Mouse (Mus musculus) bone marrow macrophage, adult 2 months (primary cell): ENCODE measurements around the gene E2f8. TPM values are rescaled to one million over a fixed set of nuclear protein-coding genes. Genes with fewer than 3 reads are reported as not detected.

Experiments used
- H3K27ac ChIP-seq: 2 replicates; pipeline ENCODE4 v1.5.1; 2012; ENCODE audit warnings: low read depth, low read length; ENCODE audit not compliant: insufficient read depth
- H3K4me1 ChIP-seq: 2 replicates; pipeline ENCODE4 v1.6.1; 2012; ENCODE audit warnings: low read length; ENCODE audit not compliant: control insufficient read depth, insufficient read depth
- H3K4me3 ChIP-seq: 2 replicates; pipeline ENCODE4 v1.5.1; 2012; ENCODE audit warnings: mild to moderate bottlenecking, low read length, moderate library complexity; ENCODE audit not compliant: insufficient read depth
- CTCF ChIP-seq: IDR thresholded peaks from 2 replicates; pipeline ENCODE4 v1.5.1; 2012; ENCODE audit warnings: low read depth, mild to moderate bottlenecking, low read length, moderate library complexity
- POLR2A ChIP-seq: IDR thresholded peaks from 2 replicates; pipeline ENCODE4 v1.6.1; 2012; ENCODE audit warnings: mild to moderate bottlenecking, low read depth, low read length, borderline replicate concordance
- polyA plus RNA-seq: library from polyadenylated mRNA; stranded (reverse); fragments of >200 nt; gene quantifications from 2 replicates; pipeline ENCODE4 v1.2.4, GENCODE M21; 2012; ENCODE audit not compliant: missing spikeins, insufficient read depth, insufficient read length

The E2f8 gene
- polyA plus RNA-seq, 1 experiment, result 21.1 TPM

DNA sequence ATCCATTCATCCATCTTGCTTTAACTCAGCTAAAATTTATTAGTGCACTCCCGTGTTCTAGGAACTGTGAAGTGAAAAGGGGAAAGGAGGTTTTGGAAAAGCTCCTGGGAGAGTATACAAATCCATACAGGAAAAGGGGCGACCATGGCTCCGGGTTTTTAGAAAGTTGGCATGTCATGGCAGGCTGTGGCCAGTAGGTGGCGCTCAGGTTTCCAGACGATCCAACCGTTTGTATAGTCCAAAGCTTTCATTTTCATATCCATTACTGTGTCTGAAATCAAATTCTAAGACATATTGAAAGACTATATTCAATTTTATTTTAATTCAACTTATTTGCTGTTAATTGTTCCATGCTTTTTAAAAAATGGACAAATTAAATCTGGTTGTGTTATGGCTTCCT, 12.8 kb upstream of the E2f8 start:
- TF ChIP-seq POLR2A, result no peak
- peak; percentile 96 for TF ChIP-seq CTCF
- no peak overlapping the region for H3K4me3 ChIP-seq
- H3K27ac ChIP-seq, result no peak overlapping the region
- H3K4me1 ChIP-seq, result peaks cover 5% of the 10 kb centered on the region; the same call in 1 of the 2 replicates

DNA sequence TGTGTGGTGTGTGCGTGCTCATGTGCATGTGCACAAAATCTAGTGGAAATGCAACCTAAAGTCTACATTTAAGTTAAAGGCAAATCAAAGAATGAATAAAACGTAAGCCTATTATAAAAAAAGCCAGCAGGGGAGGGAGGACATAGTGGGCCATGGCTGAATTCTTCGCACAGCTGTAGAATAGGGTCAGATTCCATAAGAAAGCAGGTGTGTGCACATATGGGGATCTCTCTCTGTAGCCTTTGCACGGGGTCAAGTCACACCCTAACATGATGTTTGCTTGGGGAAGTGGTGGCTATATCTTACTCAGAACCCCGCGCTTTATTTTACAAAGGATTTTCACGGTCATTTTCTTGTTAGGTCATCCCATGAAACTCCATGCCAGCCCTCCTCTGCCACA, 11.7 kb upstream of the E2f8 start:
- H3K4me1 ChIP-seq, result peaks cover 8% of the 10 kb centered on the region
- no peak overlapping the region for H3K27ac ChIP-seq
- TF ChIP-seq POLR2A (no peak), CTCF (no peak)
- H3K4me3 ChIP-seq, result no peak overlapping the region

DNA sequence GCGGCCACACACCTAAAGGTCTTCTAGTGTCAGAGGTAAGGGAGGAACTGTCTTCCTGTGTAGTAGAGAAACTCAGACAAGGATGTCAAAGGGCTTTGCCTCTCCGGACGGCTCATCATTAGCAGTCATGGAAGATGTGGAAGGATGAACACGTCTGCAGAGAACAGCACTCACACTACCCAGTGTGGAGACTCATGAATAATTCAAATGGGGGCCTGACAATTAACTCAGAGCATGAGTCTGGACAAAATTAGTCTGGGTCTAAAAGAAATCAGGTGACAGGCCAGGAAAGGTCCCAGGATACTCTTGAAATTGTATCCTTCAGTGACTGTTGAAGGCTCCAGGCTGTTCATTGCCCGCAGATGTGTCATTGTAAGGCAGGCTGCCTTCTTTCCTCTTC, 9.6 kb upstream of the E2f8 start:
- H3K27ac ChIP-seq, result no peak overlapping the region
- TF ChIP-seq POLR2A (no peak), CTCF (no peak)
- no peak overlapping the region for H3K4me3 ChIP-seq
- peaks cover 9% of the 10 kb centered on the region for H3K4me1 ChIP-seq

DNA sequence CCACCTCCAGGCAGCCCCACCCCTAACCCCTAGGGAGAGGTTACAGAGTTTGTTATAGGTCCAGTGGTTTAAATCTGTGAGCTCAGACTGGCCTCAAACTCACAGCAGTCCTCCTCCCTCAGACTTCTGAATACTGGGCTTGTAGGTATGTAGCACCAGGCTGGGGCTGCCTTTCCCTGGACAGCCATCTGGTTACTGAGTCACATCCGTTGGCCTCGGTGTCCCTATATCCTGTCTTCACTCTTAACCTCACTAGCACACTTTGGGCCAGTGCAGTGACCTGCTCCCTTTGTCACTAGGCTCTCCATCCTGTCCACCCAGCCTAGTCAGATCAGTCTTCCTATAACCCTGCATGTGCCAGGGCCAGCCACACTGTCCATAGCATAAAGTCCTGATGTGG, 7.4 kb upstream of the E2f8 start:
- TF ChIP-seq CTCF (no peak), POLR2A (no peak)
- H3K4me3 ChIP-seq, result no peak overlapping the region
- H3K27ac ChIP-seq, result no peak overlapping the region
- peaks cover 10% of the 10 kb centered on the region for H3K4me1 ChIP-seq

DNA sequence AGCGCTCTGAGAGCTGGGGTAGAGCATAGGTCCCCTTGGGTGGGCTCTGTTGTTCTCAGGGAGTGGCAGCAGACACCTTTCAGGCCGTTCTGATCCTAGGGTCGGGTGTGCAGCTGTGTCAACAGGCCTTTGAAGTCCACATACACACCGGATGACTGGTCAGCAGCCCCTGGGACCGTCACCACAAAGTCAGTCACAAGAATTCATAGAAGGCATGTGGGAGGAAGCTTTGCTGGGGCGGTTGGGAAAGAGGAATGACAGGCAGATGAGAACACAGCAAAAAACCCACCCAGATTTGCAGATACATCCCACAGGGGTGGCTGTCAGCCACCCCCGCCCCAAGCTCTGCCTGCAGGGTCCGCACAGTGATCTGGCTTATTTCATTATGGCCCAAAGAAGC, 6.6 kb upstream of the E2f8 start:
- H3K4me1 ChIP-seq, result peaks cover 15% of the 10 kb centered on the region
- no peak for TF ChIP-seq POLR2A
- TF ChIP-seq CTCF, result no peak
- H3K27ac ChIP-seq, result no peak overlapping the region
- no peak overlapping the region for H3K4me3 ChIP-seq

DNA sequence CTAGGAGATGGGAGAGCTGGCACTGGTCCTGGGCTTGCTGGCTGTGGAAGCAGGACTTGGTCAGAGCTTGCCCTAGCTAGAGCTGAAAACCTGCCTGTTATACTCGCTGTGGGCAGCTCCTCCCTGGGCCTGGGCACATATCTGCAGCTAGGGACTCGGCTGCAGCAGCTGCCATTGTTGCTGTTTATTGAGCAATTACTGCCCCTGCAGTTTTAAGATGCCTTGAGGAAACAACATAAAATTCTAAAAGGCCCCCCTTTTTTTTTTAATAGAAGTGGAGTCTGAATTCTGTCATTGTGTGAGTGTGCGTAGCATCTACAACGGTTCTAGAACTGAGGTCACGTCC, 2.8 kb upstream of the E2f8 start:
- H3K4me1 ChIP-seq, result peaks cover 25% of the 10 kb centered on the region
- no peak overlapping the region for H3K27ac ChIP-seq
- no peak overlapping the region for H3K4me3 ChIP-seq
- no peak for TF ChIP-seq POLR2A
- TF ChIP-seq CTCF, result no peak

DNA sequence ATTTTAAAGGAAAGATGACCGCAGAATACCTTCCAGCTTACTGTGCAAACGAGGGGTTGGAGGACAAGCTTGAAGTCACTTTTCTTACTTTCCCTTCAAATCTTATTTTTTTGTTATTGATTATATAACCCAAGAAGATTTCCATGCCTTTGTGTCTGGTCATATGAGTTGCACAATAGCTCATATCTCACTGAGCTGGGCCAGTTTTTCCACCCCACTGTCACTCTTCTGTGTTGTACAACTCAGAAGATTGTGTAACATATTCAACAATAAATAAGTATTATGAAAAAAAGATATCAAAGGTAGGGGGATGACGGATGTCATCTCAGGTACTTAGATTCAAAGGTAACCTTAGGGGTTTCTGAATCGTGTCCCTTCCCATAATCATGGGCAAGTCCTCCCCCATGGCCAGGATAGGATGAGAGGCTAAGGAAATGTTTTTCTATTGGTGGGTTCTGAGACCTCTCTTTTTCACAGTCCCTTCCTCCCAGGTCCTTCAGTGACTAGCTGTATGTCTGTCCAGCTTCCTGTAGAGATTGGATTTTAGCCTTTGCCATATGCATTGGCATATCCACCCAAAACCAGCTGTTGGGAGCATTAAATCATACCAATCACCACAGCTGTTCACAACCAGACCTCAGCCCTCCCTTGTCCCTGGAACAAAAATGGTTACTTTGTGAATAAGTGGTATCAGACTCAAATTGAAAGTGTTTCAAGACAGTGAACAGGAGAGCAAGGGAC, 2.3 kb upstream of the E2f8 start:
- H3K4me3 ChIP-seq, result no peak overlapping the region
- peaks cover 28% of the 10 kb centered on the region for H3K4me1 ChIP-seq
- TF ChIP-seq POLR2A (no peak), CTCF (no peak)
- H3K27ac ChIP-seq, result no peak overlapping the region

DNA sequence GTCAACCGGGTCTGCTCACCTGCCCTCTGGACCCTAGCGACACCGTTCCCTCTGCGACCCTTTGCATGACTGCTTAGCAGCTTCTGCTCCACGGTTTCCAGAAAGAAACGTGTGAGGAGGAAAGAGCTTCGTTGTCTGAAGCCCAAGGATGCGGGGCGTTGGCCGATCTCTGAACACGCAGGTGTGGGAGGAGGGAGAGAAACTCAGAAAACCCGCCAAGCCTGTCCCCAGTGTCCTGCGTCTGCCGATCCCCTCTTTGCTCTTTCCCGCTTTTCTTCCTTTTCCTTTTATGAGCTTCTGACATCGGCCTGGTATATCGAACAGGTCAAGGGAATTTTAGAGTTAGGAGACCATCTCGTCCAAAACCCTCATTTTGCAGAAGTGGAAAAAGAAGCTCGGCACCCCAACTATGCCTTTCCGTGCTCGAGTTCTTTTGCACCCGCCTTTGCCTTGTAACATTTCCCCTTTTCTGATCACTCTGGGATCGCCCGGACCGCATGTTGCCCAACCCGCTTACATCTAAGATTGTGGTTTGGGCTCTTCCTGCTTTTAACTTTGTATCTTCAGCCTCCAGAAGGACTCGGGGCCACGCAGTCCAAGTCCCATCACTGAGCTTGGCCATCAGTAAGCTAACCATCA, 694 bp upstream of the E2f8 start:
- TF ChIP-seq CTCF (no peak), POLR2A (no peak)
- Histone ChIP-seq H3K27ac (peak overlapping the region; percentile 74), H3K4me1 (peaks cover 23% of the 10 kb centered on the region), H3K4me3 (peak overlapping the region; percentile 68)

DNA sequence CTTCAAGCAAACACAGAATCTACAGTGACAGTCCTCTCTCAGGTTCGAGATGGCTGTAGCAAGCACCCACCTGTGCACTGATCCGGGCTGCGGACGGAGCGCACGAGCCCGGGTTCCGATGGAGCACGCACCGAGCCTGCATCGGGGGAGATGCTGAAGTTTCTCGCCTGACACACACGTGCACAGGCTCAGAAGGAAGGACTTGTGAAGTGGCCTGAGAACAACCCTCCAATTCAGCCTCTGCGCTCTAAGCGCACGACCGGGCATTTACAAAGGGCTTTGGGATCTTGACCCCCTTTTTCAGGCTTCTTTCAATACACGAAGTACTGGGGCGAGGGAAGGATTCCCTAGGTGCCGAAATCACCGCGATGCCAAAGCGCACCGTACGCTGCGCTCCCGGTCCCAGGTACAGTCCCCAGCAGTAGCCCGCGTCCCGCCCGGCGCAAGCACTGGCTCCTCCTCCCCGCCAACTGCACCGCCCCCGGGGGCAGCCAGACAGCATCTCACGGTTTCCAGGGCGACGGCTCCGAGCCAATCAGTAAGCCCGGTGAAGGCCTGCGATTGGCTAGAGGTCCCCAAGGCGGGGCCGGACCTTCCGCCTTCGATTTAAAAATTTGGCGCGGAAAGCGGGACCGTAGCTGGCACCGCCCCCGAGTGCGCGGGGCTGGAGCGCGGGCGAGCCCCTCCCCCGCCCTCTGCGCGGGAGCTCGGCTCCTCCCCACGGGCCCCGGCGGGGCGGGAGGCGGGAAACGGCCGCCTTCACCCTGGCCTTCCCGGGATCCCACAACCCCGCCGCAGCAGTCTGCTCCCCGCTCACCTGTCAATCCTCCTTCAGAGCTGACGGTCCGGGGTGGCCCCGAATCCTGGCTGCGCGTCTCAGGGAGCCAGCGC, 560 bp downstream of the E2f8 start:
- H3K4me3 ChIP-seq, result peak overlapping the region; percentile 79
- H3K27ac ChIP-seq, result peak overlapping the region; percentile 63
- TF ChIP-seq CTCF (no peak), POLR2A (no peak)
- H3K4me1 ChIP-seq, result peaks cover 23% of the 10 kb centered on the region

DNA sequence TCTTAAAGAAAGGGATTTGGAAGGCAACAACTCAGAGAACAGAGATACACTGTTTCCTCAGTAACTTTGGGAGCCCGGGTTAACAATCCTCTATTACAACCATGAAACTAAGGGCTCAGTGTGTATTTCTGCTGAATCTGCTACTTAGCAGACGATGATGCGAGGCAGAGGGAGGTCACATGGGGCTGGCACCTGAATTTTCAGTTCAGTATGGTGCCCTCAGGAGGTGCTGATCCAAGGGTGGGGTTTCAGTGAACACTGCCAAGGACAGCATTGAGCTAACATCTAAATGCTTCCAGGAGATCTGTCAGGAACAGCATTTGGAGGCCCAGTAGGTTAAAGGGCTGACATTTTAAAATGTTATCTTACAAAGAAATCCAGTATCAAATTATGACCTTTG, 1.8 kb downstream of the E2f8 start:
- H3K4me3 ChIP-seq, result peak overlapping the region; percentile 33
- no peak overlapping the region for H3K27ac ChIP-seq
- no peak for TF ChIP-seq POLR2A
- no peak for TF ChIP-seq CTCF
- H3K4me1 ChIP-seq, result peaks cover 23% of the 10 kb centered on the region
